Mouse (Mus musculus) CH12.LX (cell line): Measurements from ENCODE around the gene Gpr137b. TPM values are rescaled to one million over a fixed set of nuclear protein-coding genes. Genes with fewer than 3 reads are reported as not detected.
A peak's percentile ranks its signal among the peaks of the same experiment; 100 is the strongest.
"Not testable (repeated sequence)": the region's sequence is repeated elsewhere in the genome, so short reads cannot be mapped to it uniquely, and the experiment has no call there.

ENCODE experiments used
- DNase-seq: peaks from one replicate; pipeline ENCODE4 v3.0.0-alpha.2; 2013; ENCODE audit errors: extremely low read depth
- H3K27ac ChIP-seq: 2 replicates; pipeline ENCODE4 v1.5.1; 2012; ENCODE audit warnings: low read depth, mild to moderate bottlenecking, control low read depth, moderate library complexity; ENCODE audit not compliant: insufficient read depth
- H3K27me3 ChIP-seq: replicated peaks from 2 replicates; pipeline ENCODE3; 2012; ENCODE audit warnings: inconsistent platforms
- H3K36me3 ChIP-seq, 2 experiments: replicated peaks in 1 of 2; 2 replicates each; pipeline versions ENCODE3 to v1.6.1; 2012; ENCODE audit warnings: inconsistent platforms in 1 of 2, low read length in 1 of 2, mild to moderate bottlenecking in 1 of 2, mixed read lengths in 1 of 2, moderate library complexity in 1 of 2; ENCODE audit not compliant: control insufficient read depth in 1 of 2, insufficient read depth in 1 of 2
- H3K4me1 ChIP-seq, 2 experiments: 2 replicates each; pipeline ENCODE4 v1.6.1; 2012; ENCODE audit warnings: inconsistent platforms in 1 of 2, moderate library complexity in 1 of 2; ENCODE audit not compliant: insufficient read depth in 2 of 2, control insufficient read depth in 1 of 2
- H3K4me2 ChIP-seq: 2 replicates; pipeline ENCODE4 v1.6.1; 2012; ENCODE audit warnings: low read depth, mild to moderate bottlenecking, control low read depth; ENCODE audit not compliant: poor library complexity, insufficient read depth, severe bottlenecking
- H3K4me3 ChIP-seq, 3 experiments: fragments of 150-350 bp in 1 of 3; sonication (generic) in 1 of 3; replicated peaks in 1 of 3; 2 replicates each; pipeline versions ENCODE3 to v1.5.1; 2011 to 2012; ENCODE audit warnings: low read depth in 2 of 3, low read length in 2 of 3, mild to moderate bottlenecking in 2 of 3, moderate library complexity in 2 of 3, control low read depth in 1 of 3, improper control_type of control experiment in 1 of 3, inconsistent platforms in 1 of 3, mixed read lengths in 1 of 3; ENCODE audit not compliant: poor library complexity in 1 of 3
- H3K79me2 ChIP-seq: replicated peaks from 2 replicates; pipeline ENCODE4 v1.6.1; 2012; ENCODE audit warnings: mild to moderate bottlenecking, moderate library complexity; ENCODE audit not compliant: control insufficient read depth, poor library complexity, insufficient read depth, severe bottlenecking; ENCODE audit errors: extremely low read depth
- H3K9ac ChIP-seq: 2 replicates; pipeline ENCODE4 v1.6.1; 2012; ENCODE audit warnings: low read depth, mild to moderate bottlenecking, control low read depth, moderate library complexity; ENCODE audit not compliant: insufficient read depth
- H3K9me3 ChIP-seq: replicated peaks from 2 replicates; pipeline ENCODE3; 2012; ENCODE audit warnings: low read length, inconsistent platforms, mixed read lengths
- USF1 ChIP-seq: IDR thresholded peaks from 2 replicates; pipeline ENCODE4 v1.6.1; 2014; ENCODE audit warnings: low read depth, mild to moderate bottlenecking, inconsistent platforms, low read length, improper control_type of control experiment
- dilution Hi-C: fragments of 300-500 bp; cut with MboI; formaldehyde crosslinking; loops from 2 replicates; pipeline ENCODE4 v1.14.3; 2020; ENCODE audit warnings: low sequenced_read_pairs; ENCODE audit not compliant: extremely low pct_unique_long_range_greater_than_20kb, extremely low pct_ligation_motif_present
- in situ Hi-C: fragments of 300-500 bp; cut with MboI; formaldehyde crosslinking; loops from 3 replicates; pipeline ENCODE4 v1.14.3; 2019; ENCODE audit warnings: low sequenced_read_pairs, low pct_ligation_motif_present, low pct_unique_long_range_greater_than_20kb, mixed read lengths
- polyA plus RNA-seq: library from polyadenylated mRNA; unstranded; fragments of >175 nt; gene quantifications from 2 replicates; pipeline ENCODE4 v1.2.1, GENCODE M21; 2012; ENCODE audit warnings: low read depth; ENCODE audit not compliant: insufficient read length
- total RNA-seq, 2 experiments: library from RNA; depleted of rRNA; stranded (reverse); fragments of 300-350 nt in 1 of 2; fragments of >200 nt in 1 of 2; gene quantifications; 2 replicates each; pipeline ENCODE4 v1.2.3; 2012 to 2014

Gene Gpr137b
- total RNA-seq (2012; rRNA removed) = 5.8 and 7.7 TPM in 2 replicates
- total RNA-seq (2014; rRNA removed) = 8.0 and 10.0 TPM in 2 replicates
- polyA plus RNA-seq = 28.8 and 31.3 TPM in 2 replicates

DNA sequence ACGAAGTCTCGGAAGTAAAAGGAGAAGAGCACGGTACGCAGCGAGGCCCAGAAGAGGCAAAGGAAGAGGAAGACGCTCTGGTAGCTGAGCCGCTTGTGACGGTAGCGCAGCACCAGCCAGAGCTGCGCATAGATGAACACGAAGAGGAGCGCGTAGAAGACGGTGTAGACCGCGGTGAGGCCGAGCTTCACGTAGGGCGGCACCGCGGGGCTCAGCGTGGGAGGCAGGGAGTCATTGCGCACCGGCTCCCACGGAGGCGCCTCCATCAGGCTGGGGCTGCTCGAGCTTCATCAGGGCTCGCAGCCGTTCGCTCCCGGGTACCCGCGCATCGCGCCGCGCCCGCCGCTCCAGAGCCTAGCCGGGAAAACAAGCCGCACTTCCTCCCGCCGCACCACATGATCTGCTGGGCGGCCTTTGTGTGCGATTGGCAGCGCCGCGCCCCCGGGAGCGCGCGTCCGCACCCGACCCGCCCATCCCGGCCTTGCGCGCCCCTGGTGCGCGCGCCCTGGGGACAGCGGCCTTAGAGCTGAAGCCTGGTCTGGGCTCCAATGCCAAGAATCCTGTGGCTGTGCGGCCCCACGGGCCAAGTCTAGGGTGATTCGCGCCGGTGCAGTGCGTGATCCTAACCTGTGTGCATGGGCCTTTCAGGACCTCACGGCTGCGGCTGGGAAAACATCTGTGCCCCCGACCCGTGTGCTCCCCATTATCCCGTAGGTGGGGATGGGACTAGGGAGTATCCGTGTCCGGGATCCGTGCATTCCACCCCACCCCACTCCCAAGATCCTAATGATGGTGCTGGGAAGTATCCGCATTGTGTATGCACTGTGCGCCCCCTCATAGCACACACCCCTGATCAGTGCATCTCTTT, at the start of gene Gpr137b:
TSS of gene Gpr137b (minus strand) at position 787 of the 868 bp plus-strand sequence.
- H3K79me2 ChIP-seq, H3K9ac ChIP-seq, H3K27ac ChIP-seq, H3K27me3 ChIP-seq, H3K4me1 ChIP-seq, H3K9me3 ChIP-seq, H3K36me3 ChIP-seq, DNase-seq, in situ Hi-C loops, dilution Hi-C loops: not testable (repeated sequence)
- Histone ChIP-seq H3K4me3 (peak within 1 kb of the TSS; percentile 23 to 82 (median 46)), H3K4me2 (peak within 1 kb of the TSS; percentile 57; the same call in 1 of the 2 replicates)
- TF ChIP-seq USF1 = peak; percentile 5

GRCm38 (mm10) chr13:13438112-13438953, 44.5 kb upstream of the Gpr137b start:
- H3K27me3 ChIP-seq, in situ Hi-C loops, H3K4me3 ChIP-seq, H3K4me1 ChIP-seq, H3K36me3 ChIP-seq, H3K27ac ChIP-seq, H3K79me2 ChIP-seq, DNase-seq, dilution Hi-C loops, H3K4me2 ChIP-seq, H3K9me3 ChIP-seq, H3K9ac ChIP-seq: not testable (repeated sequence)

- dilution Hi-C loops, H3K9ac ChIP-seq, in situ Hi-C loops, H3K36me3 ChIP-seq, H3K9me3 ChIP-seq, H3K27ac ChIP-seq, H3K4me2 ChIP-seq, H3K4me1 ChIP-seq, H3K27me3 ChIP-seq, DNase-seq, H3K4me3 ChIP-seq, H3K79me2 ChIP-seq: not testable (repeated sequence)
Observed at GRCm38 (mm10) chr13:13437460-13438015, 43.7 kb upstream of the Gpr137b start, which contains the start of gene Nid1. Nid1 (plus strand) TSS chr13:13437551.

- H3K4me1 ChIP-seq, H3K4me2 ChIP-seq, H3K27me3 ChIP-seq, H3K4me3 ChIP-seq, in situ Hi-C loops, H3K27ac ChIP-seq, H3K36me3 ChIP-seq, H3K79me2 ChIP-seq, H3K9me3 ChIP-seq, H3K9ac ChIP-seq, dilution Hi-C loops, DNase-seq: not testable (repeated sequence)
Observed at GRCm38 (mm10) chr13:13436161-13436560, 42.3 kb upstream of the Gpr137b start.

DNA sequence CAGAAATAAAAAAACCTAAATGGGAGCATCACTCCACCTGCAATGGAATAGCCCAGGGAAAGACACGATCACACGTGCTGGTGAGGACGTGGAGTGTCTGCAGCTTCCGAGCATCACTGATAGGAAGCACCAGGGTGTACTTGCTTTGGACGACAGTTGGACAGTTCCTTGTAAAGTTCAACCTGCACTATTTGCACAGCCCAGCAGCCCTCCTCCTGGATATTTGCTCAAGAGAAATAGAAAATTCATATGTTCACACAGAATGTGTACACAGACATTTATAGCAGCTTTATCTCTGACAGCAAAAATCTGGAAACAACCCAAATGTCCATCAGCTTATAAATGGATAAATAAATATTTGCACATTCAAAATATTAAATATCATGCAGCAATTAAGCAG, 29.5 kb upstream of the Gpr137b start:
- H3K36me3 ChIP-seq, H3K27me3 ChIP-seq, dilution Hi-C loops, H3K27ac ChIP-seq, H3K79me2 ChIP-seq, H3K9ac ChIP-seq, DNase-seq, H3K9me3 ChIP-seq, H3K4me2 ChIP-seq, H3K4me1 ChIP-seq, H3K4me3 ChIP-seq: not testable (repeated sequence)
- in situ Hi-C loops = loop anchor here (25.0 kb wide), 1 partner anchor 186 kb away; no protein-coding TSS in a partner anchor
